Mouse (Mus musculus) heart, embryonic 12.5 days (tissue): ENCODE results near the gene Cln5. TPM values are rescaled to one million over a fixed set of nuclear protein-coding genes. Genes with fewer than 3 reads are reported as not detected.

ENCODE experiments used
- ATAC-seq: fragments of 200-750 bp; cut with Nextera tagmentation; 2 replicates; pipeline ENCODE4 v1.8.0; 2017; ENCODE audit warnings: moderate TSS enrichment, moderate library complexity; ENCODE audit not compliant: insufficient number of reproducible peaks, low FRiP score
- H3K27ac ChIP-seq: fragments of 300-500 bp; sonication (generic); 2 replicates; pipeline ENCODE4 v1.5.1; 2016; ENCODE audit warnings: mild to moderate bottlenecking, moderate library complexity; ENCODE audit not compliant: poor library complexity, severe bottlenecking
- H3K27me3 ChIP-seq: fragments of 300-500 bp; sonication (generic); replicated peaks from 2 replicates; pipeline ENCODE4 v1.6.1; 2016; ENCODE audit warnings: mild to moderate bottlenecking, moderate library complexity
- H3K36me3 ChIP-seq: fragments of 300-500 bp; sonication (generic); 2 replicates; pipeline ENCODE4 v1.6.1; 2016; ENCODE audit warnings: mild to moderate bottlenecking, moderate library complexity
- H3K4me1 ChIP-seq: fragments of 300-500 bp; sonication (generic); replicated peaks from 2 replicates; pipeline ENCODE4 v1.6.1; 2016; ENCODE audit warnings: mild to moderate bottlenecking
- H3K4me2 ChIP-seq: fragments of 300-500 bp; sonication (generic); 2 replicates; pipeline ENCODE4 v1.6.1; 2016; ENCODE audit warnings: mild to moderate bottlenecking, moderate library complexity
- H3K4me3 ChIP-seq: fragments of 300-500 bp; sonication (generic); 2 replicates; pipeline ENCODE4 v1.5.1; 2016; ENCODE audit warnings: mild to moderate bottlenecking
- H3K9ac ChIP-seq: fragments of 300-500 bp; sonication (generic); 2 replicates; pipeline ENCODE4 v1.6.1; 2016; ENCODE audit warnings: mild to moderate bottlenecking, moderate library complexity
- H3K9me3 ChIP-seq: fragments of 300-500 bp; sonication (generic); replicated peaks from 2 replicates; pipeline ENCODE4 v1.6.1; 2016; ENCODE audit warnings: mild to moderate bottlenecking, moderate library complexity
- whole genome bisulfite sequencing: fragments of 180-500 bp; shearing (Covaris S2); methylation state at CpG from one replicate; pipeline ENCODE4 v1.1.7; 2016; 5-methylcytosine and 5-hydroxymethylcytosine counted together
- polyA plus RNA-seq: library from polyadenylated mRNA; unstranded; fragments of >200 nt; fragmentation: Nextera tagmentation; extraction: Ambion mirVana; gene quantifications from 2 replicates; pipeline ENCODE4 v1.2.1, GENCODE M21; 2016

Gene Cln5
- polyA plus RNA-seq, 1 experiment from 2014 or later: 31.0 TPM

GRCm38 (mm10) chr14:103059495-103059894 is 10.5 kb upstream of the Cln5 start:
- Histone ChIP-seq H3K9me3 (no peaks in the 10 kb centered on the region), H3K27ac (no peak overlapping the region), H3K27me3 (no peaks in the 10 kb centered on the region; the same call in 1 of the 2 replicates), H3K4me1 (no peaks in the 10 kb centered on the region), H3K4me3 (no peak overlapping the region), H3K9ac (no peak overlapping the region), H3K4me2 (no peak overlapping the region), H3K36me3 (no peaks in the 10 kb centered on the region)
- WGBS: 82% methylated on average over 10 of the region's 10 CpGs
- no peak for ATAC-seq

GRCm38 (mm10) chr14:103065294-103066167 is 4.5 kb upstream of the Cln5 start:
- H3K4me3 ChIP-seq: no peak overlapping the region
- WGBS: 8% methylated on average over 10 of the region's 10 CpGs
- H3K4me2 ChIP-seq: peak overlapping the region; percentile 32; the same call in 1 of the 2 replicates
- ATAC-seq: no peak
- H3K9me3 ChIP-seq: no peaks in the 10 kb centered on the region
- H3K27ac ChIP-seq: no peak overlapping the region
- H3K27me3 ChIP-seq: no peaks in the 10 kb centered on the region
- H3K36me3 ChIP-seq: no peaks in the 10 kb centered on the region
- no peak overlapping the region for H3K9ac ChIP-seq
- H3K4me1 ChIP-seq: peaks cover 10% of the 10 kb centered on the region

- Histone ChIP-seq H3K4me2 (peak overlapping the region; percentile 94), H3K9ac (peak overlapping the region; percentile 74), H3K27me3 (no peaks in the 10 kb centered on the region), H3K4me3 (peak overlapping the region; percentile 58), H3K27ac (peak overlapping the region; percentile 85), H3K4me1 (peaks cover 12% of the 10 kb centered on the region), H3K36me3 (peaks cover 26% of the 10 kb centered on the region), H3K9me3 (no peaks in the 10 kb centered on the region)
- ATAC-seq: no peak; the same call in 1 of the 2 replicates
- 19% methylated on average over 12 of the region's 12 CpGs for WGBS
These were observed 552 bp upstream of the Cln5 start for GRCm38 (mm10) chr14:103069465-103069863.

- no peaks in the 10 kb centered on the region for H3K27me3 ChIP-seq
- H3K4me1 ChIP-seq: 0 out of 2 replicates have a peak, but pooled peaks cover 6% of the 10 kb centered on the region
- peaks cover 35% of the 10 kb centered on the region for H3K36me3 ChIP-seq
- peak overlapping the region; percentile 74 for H3K9ac ChIP-seq
- no peaks in the 10 kb centered on the region for H3K9me3 ChIP-seq
- WGBS: 2% methylated on average over 10 of the region's 10 CpGs
- H3K4me2 ChIP-seq: peak overlapping the region; percentile 94
- peak overlapping the region; percentile 85 for H3K27ac ChIP-seq
- ATAC-seq: no peak
- H3K4me3 ChIP-seq: peak overlapping the region; percentile 58
These were observed 774 bp downstream of the Cln5 start for GRCm38 (mm10) chr14:103070790-103071189.

- Histone ChIP-seq H3K36me3 (peaks cover 39% of the 10 kb centered on the region), H3K4me1 (0 out of 2 replicates have a peak, but pooled peaks cover 6% of the 10 kb centered on the region), H3K9ac (no peak overlapping the region), H3K9me3 (no peaks in the 10 kb centered on the region), H3K27ac (no peak overlapping the region), H3K4me2 (no peak overlapping the region), H3K4me3 (no peak overlapping the region), H3K27me3 (no peaks in the 10 kb centered on the region)
- no peak for ATAC-seq
- 89% methylated on average over 12 of the region's 12 CpGs for WGBS
These were observed 1.5 kb downstream of the Cln5 start for GRCm38 (mm10) chr14:103071471-103071870.

GRCm38 (mm10) chr14:103072731-103073130 is 2.7 kb downstream of the Cln5 start:
- WGBS: 78% methylated on average over 4 of the region's 4 CpGs
- ATAC-seq: no peak
- H3K27ac ChIP-seq: no peak overlapping the region
- 0 out of 2 replicates have a peak, but pooled peaks cover 6% of the 10 kb centered on the region for H3K4me1 ChIP-seq
- no peaks in the 10 kb centered on the region for H3K9me3 ChIP-seq
- H3K27me3 ChIP-seq: no peaks in the 10 kb centered on the region
- no peak overlapping the region for H3K9ac ChIP-seq
- H3K4me3 ChIP-seq: no peak overlapping the region
- no peak overlapping the region for H3K4me2 ChIP-seq
- H3K36me3 ChIP-seq: peaks cover 45% of the 10 kb centered on the region

- Histone ChIP-seq H3K27me3 (no peaks in the 10 kb centered on the region), H3K36me3 (peaks cover 51% of the 10 kb centered on the region), H3K4me1 (0 out of 2 replicates have a peak, but pooled peaks cover 6% of the 10 kb centered on the region), H3K9me3 (no peaks in the 10 kb centered on the region), H3K9ac (no peak overlapping the region), H3K4me3 (no peak overlapping the region), H3K27ac (no peak overlapping the region), H3K4me2 (no peak overlapping the region)
- WGBS: 92% methylated on average over 8 of the region's 8 CpGs
- no peak for ATAC-seq
These were observed 3.8 kb downstream of the Cln5 start for GRCm38 (mm10) chr14:103073825-103074224.

GRCm38 (mm10) chr14:103075166-103075565 is 5.2 kb downstream of the Cln5 start:
- Histone ChIP-seq H3K27ac (no peak overlapping the region), H3K9me3 (no peaks in the 10 kb centered on the region), H3K27me3 (no peaks in the 10 kb centered on the region), H3K9ac (no peak overlapping the region), H3K4me3 (no peak overlapping the region), H3K36me3 (peaks cover 58% of the 10 kb centered on the region), H3K4me1 (0 out of 2 replicates have a peak, but pooled peaks cover 2% of the 10 kb centered on the region), H3K4me2 (no peak overlapping the region)
- WGBS: 73% methylated on average over 7 of the region's 7 CpGs
- ATAC-seq: no peak

- H3K4me2 ChIP-seq: no peak overlapping the region
- no peaks in the 10 kb centered on the region for H3K4me1 ChIP-seq
- H3K4me3 ChIP-seq: no peak overlapping the region
- WGBS: 87% methylated on average over 9 of the region's 9 CpGs
- H3K27me3 ChIP-seq: no peaks in the 10 kb centered on the region
- H3K9me3 ChIP-seq: no peaks in the 10 kb centered on the region
- no peak for ATAC-seq
- no peak overlapping the region for H3K27ac ChIP-seq
- peaks cover 53% of the 10 kb centered on the region for H3K36me3 ChIP-seq
- no peak overlapping the region for H3K9ac ChIP-seq
These were observed 7.4 kb downstream of the Cln5 start for GRCm38 (mm10) chr14:103077272-103078005.

- Histone ChIP-seq H3K36me3 (peaks cover 52% of the 10 kb centered on the region), H3K27ac (no peak overlapping the region), H3K4me3 (no peak overlapping the region), H3K9me3 (no peaks in the 10 kb centered on the region), H3K27me3 (no peaks in the 10 kb centered on the region), H3K9ac (no peak overlapping the region), H3K4me2 (no peak overlapping the region), H3K4me1 (no peaks in the 10 kb centered on the region)
- ATAC-seq: no peak
- WGBS: 87% methylated on average over 16 of the region's 16 CpGs
These were observed 8.2 kb downstream of the Cln5 start for GRCm38 (mm10) chr14:103078006-103078912.
